Mouse (Mus musculus): ENCODE results near the gene Clstn2.

- TF ChIP-seq POLR2A (IDR thresholded peaks at IDR 0.05; ENCODE audit: extremely low read depth, insufficient read depth, low read length) (no peak), CTCF (IDR thresholded peaks at IDR 0.05; ENCODE audit: low read depth, low read length) (no peak)
These were observed 520.6 kb downstream of the Clstn2 start for GRCm38 (mm10) chr9:97512282-97512850.

Measured in liver, adult 2 months (tissue).